Mouse (Mus musculus): ENCODE data around the gene AI182371.

- TF ChIP-seq POLR2A (IDR thresholded peaks at IDR 0.05; ENCODE audit: control insufficient read depth, extremely low read depth, insufficient read depth, low read length, poor library complexity) (no peak), CTCF (IDR thresholded peaks at IDR 0.05; ENCODE audit: borderline replicate concordance, control insufficient read depth, extremely low read depth, insufficient read depth, low read length, poor library complexity) (no peak)
Observed at GRCm38 (mm10) chr2:35087418-35087817, 13.9 kb downstream of the AI182371 start.

Data from thymus, adult 2 months (tissue).